Mouse (Mus musculus): ENCODE measurements around the gene Asz1. TPM values are rescaled to one million over a fixed set of nuclear protein-coding genes. Genes with fewer than 3 reads are reported as not detected.

Asz1 gene
- total RNA-seq, 4 experiments from 2014 or later, result not detected

- no peak for DNase-seq
These were observed 106.8 kb downstream of the Asz1 start for GRCm38 (mm10) chr6:18002065-18002464.

Other genes with a start within 250 kb of the Asz1 start
- under 1 TPM; 0.18 to 0.67 (median 0.43) TPM for gene Wnt2, start 78.5 kb downstream of the Asz1 start, total RNA-seq (2022)
- under 1 TPM; 0.05 to 0.12 (median 0.08) TPM for gene Cftr, start 61.6 kb upstream of the Asz1 start, total RNA-seq (2022)

Measured in adrenal gland, adult 8-10 months (tissue).